Mouse (Mus musculus) adrenal gland, adult 8-10 months (tissue): ENCODE data around the gene Scamp3. TPM values are rescaled to one million over a fixed set of nuclear protein-coding genes. Genes with fewer than 3 reads are reported as not detected.
"Not testable (repeated sequence)": the region's sequence is repeated elsewhere in the genome, so short reads cannot be mapped to it uniquely, and the experiment has no call there.

ENCODE experiments used
- DNase-seq: peaks from one replicate; pipeline ENCODE4 v3.0.0; 2022
- total RNA-seq, 4 experiments: library from RNA; stranded (reverse); gene quantifications; 2 replicates each; pipeline ENCODE4 v1.2.4; 2022

The Scamp3 gene
- total RNA-seq = 100 to 1,000 TPM in 1 of 4 experiments, 10 to 100 TPM in 3; 90.1 to 110 (median 94.1) TPM

DNA sequence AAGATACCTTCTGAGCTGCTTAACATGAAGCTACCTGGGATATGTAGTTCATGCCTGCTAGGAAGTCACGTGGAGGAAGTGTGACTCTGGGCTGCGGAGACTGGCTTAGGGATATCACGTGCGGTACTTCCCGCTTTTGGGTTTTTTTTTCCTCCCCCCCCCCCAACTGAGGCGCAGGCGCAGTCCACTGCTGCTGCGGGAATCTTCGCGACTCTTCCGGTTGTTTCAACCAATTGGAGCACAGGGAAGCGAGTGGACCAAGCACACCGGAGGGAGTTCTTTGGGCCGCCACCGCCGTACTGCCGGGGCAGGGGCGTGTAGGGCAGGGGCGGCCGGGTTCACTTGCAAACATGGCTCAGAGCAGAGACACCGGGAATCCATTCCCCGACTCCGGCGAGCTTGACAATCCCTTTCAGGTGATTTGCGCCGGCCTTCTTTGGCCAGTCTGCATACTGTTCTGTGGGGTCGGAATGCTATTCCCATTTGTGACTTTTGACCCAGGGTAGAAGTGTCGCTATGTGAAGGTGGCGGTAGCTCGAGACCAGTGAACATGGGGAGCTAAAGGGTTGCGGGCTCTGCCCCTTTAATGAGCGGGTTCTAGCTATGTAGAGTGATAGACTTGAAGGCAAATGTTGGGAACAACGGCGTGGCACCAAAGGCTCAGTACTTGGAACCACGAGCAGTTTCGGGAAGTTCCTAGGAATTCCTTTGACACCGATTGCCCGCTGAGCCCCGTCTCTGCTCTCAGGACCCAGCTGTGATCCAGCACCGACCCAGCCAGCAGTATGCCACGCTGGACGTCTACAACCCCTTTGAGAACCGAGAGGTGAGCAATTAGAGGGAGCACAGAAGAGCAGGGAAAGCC, at the start of gene Scamp3:
Scamp3 (plus strand) TSS at position 232 of the 865 bp plus-strand sequence.
- peak; percentile 87 for DNase-seq

DNA sequence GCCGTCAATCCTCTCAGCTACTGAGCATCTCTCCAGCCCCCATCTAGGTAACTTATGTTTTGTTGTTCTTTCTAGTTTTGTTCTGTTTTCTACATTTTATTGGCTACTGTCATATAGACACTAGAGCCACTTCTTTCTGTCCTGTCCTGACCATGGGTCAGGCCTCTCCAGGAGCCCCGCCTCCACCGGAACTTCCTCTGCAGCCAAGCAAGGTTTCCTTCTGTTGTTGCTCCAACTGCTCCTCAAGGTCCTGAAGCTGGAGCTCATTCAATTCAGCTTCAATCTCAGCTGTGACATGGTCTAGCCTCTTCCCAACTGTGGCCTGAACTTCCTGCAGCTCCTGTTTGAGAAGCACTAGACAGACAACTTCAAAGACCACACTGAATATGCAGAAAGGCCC, 47.4 kb upstream of the Scamp3 start:
- DNase-seq = no peak

DNA sequence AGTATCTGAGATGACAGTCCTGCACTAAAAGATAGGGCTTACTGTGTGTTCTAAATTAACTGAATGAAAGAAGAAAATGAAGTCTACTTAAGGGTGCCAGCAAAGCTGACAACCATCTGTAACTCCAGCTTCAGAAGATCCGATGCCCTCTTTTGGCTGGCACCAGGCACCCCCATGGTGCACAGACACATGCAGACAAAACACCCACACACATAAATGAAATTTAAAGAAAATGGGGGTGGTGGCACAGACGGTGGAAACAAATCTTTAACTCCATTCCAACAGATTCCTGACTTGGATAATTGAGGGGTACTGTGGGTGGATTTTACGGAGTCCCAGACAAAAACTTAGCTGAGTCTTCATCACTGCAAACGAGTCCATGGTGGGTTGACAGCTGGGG, 45.5 kb upstream of the Scamp3 start:
- DNase-seq = no peak

DNA sequence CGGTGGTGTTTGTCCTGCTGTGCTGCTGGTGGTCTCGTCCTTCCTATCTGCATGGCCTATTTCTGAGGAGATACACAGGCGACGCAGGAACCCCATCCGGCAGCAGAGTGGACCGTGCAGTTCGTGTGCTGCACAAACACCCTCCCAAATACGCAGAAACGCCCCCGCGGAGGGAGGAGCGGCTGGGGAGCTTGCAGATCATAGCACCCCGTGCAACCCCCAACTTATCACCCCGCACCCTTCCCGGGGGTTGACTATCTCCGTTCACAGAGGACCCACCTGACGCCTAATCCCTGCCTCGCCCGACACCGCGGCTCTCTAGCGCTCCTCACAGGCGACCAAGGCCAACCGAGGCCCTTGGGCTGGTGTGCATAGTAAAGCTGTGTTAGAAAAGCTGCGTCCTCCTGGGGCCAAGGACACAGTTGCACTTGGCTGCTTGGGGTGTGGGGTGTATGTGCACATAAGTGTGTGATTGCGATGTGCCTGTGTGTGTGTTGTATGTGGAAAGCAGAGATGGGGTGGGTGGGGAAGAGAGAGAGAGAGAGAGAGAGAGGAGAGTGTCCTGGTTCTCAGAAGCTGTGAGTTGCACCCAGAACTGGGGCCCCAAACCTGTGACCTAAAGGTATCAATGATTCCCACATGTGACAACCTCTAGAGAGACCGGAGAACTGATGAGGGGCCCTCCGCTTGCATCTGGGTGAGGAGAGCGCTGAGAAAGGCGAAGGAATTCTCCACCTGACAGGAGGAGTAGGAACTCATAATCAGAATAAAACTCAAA, 44.8 kb upstream of the Scamp3 start:
- DNase-seq = peak; percentile 63

DNA sequence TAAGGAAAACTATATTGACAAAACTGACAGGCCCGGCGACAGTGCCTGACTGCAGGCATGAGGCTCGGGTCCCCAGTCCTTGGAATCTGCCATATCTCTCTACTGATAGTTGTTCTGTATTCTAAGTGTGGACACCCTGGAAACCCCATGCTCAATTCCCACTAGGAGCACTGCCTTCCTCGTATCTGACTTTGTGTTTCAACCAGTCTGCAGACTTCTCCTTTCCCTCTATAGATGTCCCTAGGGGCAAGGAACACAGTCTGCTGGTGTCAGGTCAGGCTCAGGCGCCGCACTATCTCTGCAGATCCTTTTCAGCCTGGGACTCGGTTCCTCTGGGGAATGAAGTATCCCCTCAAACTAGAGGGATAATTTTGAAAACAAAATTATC, 44.2 kb upstream of the Scamp3 start:
- no peak for DNase-seq

DNA sequence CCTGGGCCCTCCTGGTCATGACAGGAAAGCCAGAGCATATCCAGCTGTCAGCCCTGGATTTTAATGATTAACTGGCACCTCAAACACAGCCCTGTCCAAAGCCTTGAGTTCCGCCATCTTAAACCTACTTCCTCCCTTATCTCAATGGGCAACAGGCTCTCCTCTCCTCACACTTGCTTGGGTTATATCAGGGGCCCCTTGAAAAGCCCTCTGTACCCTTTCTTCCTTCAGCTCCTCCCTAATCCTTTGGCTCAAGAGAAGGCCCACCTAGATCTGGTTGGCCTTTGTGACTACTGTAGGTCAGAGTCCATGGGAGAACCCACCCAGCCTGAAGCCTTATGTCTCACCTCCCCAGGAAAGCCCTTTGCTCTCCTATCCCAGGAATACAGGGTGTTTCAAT, 43.5 kb upstream of the Scamp3 start:
- DNase-seq = no peak

DNA sequence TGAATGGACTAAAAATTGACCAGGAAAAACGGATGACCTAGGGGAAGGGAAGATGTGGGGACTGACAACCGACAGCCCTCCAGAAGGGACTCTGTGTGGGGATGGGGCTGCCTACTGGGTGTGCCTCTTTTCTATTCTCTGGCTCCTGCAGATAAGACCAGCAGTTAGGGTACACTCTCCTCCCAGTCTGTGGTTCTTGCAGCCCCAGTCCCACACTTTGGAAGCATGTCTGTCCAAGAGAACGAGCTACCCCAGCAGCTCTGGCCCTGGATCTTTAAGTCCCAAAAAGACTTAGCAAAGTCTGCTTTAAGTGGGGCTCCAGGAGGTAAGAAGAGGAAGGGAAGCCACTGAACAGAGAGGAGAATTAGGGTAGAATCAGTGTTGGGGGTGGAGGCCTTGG, 41.3 kb upstream of the Scamp3 start, which contains the start of gene Pklr:
Pklr (plus strand) TSS at position 185 of the 400 bp plus-strand sequence.
- no peak for DNase-seq

DNA sequence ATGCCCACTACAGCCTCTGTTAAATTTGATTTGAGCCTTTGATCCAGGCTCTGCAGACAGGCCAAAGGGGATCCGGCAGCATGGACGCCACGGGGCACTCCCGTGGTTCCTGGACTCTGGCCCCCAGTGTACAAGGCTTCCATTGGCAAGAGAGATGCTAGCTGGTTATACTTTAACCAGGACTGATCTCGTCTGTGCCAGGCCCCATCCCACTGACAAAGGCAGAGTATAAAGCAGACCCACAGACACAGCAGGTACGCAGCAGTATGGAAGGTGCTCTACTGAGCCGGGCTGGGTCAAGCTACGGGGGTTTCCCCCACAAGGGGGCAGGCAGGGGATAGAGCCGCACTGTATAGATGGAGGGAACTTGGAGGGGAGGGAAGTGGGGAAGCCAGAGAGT, 40.9 kb upstream of the Scamp3 start:
- no peak for DNase-seq

DNA sequence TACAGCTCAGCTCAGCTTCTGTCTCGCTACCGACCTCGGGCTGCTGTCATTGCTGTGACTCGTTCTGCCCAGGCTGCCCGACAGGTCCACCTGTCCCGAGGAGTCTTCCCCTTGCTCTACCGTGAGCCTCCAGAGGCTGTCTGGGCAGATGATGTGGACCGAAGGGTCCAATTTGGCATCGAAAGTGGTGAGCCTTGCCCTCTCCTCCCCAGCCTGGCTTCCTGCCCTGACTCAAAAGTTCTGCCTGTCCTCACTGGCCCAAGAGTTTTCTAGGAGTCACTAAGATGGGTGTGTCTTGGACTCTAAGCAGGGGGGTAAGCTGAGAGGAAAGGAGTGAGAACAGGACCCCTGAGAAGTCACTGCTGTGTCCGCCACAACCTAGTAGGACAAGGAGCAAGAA, 32.5 kb upstream of the Scamp3 start:
- DNase-seq = no peak

DNA sequence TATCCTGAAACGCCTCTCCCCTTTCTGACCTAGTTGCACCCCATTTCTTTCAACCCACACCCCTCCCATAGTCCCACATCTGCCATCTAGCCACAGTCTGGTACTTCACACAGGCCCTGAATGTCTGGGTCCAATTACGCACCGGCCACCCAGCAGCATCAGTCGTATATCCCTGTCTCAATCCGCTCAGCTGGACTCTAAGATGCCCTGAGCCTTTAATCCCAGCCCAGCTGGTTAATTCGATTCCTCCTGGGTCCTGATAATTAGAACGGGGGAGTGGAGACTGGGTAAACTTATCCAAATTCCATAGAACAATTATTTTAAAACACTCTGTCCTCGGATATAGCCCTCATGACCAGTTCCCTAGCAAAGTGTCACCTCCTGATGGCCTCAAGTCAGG, 31.7 kb upstream of the Scamp3 start:
- DNase-seq = no peak

DNA sequence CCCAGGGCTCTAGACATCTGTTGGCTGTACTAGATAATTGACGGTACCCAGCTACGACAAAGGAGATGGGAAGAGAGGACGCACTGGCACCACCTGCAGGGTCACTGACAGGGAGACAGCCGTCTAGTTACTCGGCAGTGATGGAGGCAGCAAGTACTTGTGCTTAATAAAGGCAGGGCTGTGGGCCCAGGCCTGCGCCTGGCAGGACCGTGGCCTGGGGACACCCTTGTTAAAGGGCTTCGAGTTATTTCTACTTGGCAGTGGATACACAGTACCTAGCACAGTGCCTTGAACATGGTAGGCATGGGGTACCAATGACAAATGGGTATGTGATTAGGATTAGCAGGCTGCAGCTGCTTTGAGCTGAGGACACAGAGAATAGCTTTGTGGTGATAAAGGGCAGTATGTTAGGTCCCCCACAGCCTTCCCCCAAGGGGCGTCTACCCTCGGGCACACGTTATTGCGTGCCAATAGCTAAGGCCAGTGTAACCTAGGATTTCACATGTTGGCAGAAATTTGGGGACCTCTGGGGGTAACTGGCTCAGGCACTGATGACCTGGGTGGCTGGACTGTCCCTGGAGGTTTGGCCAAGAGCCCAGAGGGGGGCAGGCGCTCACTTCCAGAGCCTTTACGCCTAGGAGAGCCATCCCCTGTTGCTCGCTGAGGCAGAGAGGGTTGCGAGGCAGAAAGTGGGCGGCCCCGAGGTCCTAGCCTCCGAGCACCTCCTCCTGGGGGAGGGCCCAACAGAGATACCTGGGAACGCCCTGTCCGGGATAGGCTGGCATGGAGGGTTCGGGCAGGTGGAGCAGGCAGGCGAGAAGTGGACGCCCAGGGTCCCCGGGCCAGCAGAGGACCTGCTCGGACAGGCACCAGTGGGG, 29.9 kb upstream of the Scamp3 start:
- DNase-seq = no peak

DNA sequence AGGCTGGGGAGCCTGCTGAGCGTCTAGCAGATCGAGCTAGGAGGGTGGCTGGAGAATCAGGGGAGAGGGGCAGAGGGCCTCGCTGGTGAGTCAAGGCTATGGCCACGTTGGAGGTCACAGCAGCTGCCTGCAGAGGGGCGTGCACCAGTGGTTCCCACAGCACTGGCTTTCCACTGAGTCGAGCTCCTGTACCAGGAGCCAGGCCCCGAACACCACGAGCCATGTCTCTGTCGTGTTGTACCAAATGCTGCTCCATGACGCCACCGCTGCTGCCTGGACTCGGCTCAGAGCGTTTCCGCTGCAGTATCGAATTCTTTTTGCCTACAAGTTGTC, 29.3 kb upstream of the Scamp3 start:
- DNase-seq = no peak

DNA sequence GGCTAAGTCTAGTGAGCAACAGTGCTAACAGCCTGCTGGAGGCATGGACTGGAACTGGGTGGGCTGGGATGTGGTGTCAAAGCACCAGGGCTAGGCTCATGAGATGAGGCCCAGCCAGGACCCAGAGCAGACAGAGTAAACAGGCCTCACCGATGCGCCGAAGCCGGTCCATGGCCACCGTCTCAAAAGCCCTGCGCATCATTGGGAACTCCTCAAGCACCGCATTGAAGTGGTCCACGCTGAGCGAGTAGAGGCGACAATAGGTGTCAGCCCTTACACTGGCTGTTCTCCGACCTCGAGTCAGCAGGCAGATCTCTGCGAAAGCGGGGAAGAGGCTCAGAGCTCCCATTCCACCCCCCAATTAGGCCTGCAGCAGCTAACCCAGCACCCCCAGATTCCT, 28.7 kb upstream of the Scamp3 start:
- DNase-seq = no peak

DNA sequence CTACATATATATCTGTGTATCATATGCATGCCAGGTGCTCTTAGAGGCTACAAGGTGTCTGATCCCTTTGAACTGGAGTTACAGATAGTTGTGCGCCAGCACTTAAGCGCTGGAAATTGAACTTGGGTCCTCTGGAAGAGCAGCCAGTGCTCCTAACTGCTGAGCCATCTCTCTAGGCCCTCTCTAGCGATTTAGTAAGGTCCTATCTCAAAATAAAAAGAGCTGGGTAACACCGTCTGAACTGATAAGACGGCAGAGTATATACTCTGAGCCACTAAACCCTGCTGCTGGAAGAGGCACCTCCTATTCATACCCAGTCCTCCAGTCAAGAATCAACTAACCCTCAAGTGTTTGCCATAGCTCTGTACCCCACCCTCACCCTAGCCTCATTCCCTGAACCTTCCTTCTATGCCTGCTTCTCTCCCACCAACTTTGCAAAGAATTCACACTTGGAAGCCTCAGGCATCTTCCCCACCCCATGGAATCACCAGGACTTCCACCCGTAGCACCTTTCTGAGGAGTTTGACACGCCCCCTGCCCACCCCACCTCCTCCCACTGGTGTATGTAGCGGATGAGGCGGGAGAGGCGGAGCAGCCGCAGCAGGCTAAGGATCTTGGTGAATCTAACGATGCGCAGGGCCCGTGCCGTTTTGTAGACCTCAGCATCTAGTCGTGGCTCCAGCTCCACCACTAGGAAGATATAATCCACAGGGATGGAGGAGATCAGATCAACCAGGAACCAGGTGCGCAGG, 25.0 kb upstream of the Scamp3 start:
- no peak for DNase-seq

DNA sequence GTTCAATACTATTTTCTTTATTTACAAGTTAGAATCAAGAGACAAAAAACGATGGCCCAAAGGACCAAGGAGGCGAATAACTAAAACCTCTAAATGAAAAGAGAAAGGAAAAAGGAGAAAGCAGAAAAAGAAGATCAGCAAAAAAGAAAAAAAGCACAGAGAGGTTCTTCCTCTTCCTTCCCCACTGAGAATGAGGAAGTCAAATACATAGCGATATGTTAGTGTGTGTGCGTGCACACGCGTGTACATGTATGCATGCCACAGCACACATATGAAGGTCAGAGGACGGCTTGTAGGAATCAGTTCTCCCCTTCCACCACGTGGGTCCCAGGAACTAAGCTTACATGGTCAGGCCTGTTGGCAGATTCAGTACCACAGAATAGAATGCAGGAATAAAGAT, 20.3 kb upstream of the Scamp3 start:
- no peak for DNase-seq

DNA sequence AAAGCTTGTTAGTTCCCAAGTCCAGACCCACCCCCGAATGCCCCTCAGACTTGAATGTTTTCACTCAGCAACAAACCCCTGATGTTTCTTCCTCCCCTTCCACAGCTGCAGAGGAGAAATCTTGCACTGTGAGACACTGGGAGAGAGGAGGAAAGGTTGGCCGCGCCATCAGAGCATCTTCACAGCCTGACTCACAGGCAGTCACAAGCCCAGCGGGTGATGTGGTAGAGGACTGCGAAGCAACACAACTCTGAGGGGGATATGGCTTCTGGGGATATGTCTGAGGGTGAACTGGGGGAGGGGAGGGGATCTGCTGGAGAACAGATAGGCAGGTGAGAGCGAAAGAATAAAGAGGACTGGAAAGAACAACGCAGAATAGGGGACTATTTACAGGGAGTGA, 18.6 kb upstream of the Scamp3 start:
- no peak for DNase-seq

DNA sequence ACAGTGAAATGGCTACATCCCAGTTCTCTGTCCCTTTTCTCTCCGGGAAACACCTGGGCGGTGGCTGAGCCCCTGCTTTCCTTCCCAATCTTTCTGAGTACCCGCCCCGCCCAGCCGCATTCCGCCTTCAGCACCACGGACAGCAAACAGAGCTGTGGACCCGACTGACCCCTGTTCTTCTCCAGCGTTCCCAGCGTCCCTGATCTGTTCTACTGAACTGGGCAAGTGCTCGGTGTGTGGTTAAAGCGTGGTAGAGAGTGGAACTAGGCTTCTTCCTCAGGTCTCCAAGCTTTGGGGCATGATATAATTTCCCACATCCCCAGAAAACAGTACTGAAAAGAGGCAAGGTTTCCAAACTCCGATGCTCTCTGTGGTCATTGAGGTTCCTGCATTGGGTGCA, 18.1 kb upstream of the Scamp3 start:
- DNase-seq = no peak

DNA sequence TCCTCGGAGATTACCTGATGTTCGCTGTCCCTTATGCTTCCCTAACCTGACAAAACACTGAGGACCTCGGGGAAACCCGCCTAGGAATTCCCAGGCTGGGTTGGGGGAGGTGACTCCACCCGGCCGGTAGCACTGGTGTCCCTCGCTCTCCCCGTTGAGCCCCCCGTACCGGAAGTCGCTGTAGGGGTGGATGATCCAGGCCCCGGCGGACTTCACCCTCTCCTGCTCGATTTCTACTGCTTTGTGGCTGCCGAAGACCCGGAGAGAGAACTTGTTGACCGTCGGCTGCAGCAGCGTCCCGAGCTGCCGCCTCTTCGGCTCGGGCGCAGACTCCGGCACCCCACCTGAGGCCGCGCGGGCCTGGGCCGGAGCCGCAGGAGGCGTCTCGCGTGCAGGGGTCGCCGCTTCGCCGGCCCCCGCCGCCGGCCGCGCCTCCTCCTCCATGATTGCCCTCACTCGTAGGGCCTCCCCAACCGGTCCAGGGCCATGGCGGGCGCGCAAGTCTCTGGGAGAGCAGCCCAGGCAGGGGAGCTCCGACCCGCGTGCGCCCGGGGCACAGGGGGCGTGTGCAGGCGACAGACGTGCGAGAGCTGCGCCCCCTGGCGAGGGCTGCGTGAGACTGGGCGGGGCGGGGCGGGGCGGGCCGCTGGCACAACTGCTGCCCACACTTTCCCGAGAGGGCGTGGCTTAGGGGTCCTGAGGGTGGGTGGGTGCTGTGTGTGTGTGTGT, 17.5 kb upstream of the Scamp3 start, which contains the start of gene Hcn3:
Hcn3 (minus strand) TSS at position 581 of the 729 bp plus-strand sequence.
- no peak for DNase-seq

DNA sequence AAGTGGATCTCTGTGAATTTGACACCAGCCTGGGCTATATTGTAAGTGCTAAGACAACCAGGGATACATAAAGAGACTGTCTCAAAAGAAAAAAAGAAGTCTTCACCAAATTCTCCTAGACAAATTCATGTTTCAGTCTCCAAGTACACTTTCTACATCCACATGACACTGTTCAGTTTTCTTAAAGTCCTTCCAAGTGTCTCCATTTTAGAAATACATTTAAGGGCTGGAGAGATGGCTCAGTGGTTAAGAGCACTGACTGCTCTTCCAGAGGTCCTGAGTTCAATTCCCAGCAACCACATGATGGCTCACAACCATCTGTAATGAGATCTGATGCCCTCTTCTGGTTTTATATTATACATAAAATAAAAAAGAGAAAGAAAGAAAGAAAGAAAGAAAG, 16.1 kb upstream of the Scamp3 start:
- not testable (repeated sequence) for DNase-seq

DNA sequence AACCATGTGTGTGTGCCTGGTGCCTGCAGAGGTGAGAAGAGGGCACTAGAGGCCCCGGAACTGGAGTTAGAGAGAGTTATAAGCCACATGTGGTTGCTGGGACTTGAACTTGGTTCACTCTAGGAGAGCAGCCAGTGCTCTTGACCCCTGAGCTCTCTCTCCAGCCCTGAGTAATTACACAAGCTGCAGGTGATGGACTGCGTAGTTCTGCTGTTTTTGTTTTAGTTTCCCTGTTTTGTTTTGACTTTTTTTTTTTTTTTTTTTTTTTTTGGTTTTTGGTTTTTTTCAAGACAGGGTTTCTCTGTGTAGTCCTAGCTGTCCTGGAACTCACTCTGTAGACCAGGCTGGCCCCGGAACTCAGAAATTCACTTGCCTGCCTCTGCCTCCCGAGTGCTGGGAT, 15.5 kb upstream of the Scamp3 start:
- no peak for DNase-seq

DNA sequence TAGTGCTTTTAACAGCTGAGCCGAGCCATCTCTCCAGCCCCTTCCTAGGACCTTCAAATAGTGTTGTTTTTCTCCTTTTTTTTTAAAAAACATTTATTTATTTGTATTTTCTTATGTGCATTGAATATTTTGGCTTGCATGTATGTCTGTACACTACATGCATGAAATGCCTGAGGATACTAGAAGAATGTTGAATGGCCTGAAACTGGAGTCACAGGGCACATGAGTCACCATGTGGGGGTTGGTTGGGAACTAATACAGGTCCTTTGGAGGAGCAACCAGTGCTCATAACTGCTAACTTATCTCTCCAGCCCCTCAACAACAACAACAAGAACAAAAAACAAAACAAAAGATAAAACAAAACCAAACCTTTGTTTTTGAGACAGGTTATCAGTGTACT, 14.2 kb upstream of the Scamp3 start:
- no peak for DNase-seq
